Mouse (Mus musculus): ENCODE measurements around the gene Il17ra. TPM values are rescaled to one million over a fixed set of nuclear protein-coding genes. Genes with fewer than 3 reads are reported as not detected.

The Il17ra gene
- total RNA-seq, 2 experiments from 2014 or later: 12.1 to 17.0 TPM

DNA sequence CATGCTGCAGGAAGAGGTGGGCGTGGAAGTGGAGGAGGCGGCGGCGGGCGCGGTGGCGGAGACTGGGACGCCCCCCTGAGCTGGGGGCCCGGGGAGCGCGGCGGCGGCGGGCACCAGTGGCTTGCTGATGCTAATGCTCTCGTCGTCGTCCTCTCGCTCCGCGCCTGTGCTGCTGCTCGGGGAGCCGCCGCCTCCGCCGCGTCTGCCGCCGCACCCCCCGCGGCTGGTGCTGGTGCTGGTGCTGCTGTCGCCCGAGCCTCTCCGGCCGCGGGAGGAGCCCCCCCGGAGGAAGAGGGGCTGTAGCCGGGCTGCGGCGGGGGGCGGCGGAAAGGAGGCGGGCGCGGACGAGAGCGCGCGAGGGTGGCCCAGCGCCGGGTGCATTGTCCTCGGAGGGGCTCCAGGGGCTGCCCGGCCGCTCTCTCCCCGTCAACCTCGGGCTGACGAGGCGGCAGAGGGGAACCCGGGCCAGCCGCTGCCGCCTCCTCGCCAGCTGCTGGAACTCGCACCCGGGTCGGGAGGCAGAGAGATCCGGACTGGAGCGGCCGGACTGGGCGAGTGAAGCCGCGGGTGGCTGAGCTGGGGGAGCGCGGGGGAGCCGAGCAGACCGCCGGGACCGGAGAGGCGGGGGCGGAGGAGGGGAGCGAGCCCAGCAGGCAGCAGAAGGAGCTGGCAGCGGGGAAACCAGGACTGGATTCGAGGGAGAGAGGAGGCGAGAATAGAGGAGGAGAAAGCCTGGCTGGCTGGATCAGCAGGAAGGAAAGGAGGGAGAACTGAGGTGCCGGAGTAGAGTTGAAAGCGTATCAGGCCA, 30.5 kb downstream of the Il17ra start, which contains the start of gene Tmem121b:
TSS of gene Tmem121b (minus strand) at position 434 of the 808 bp plus-strand sequence.
- intact Hi-C loops (cut with DNase I): loop anchor here (1.0 to 2.0 kb wide), 3 partner anchors 11 to 37 kb away; partner anchors contain the start of gene Hdhd5
- peak; percentile 92 to 97 for DNase-seq (ENCODE audit: low spot score in 2 of 2)

- no peak for DNase-seq (ENCODE audit: low spot score in 2 of 2)
- intact Hi-C loops (cut with DNase I): no loop called here
These were observed 33.5 kb downstream of the Il17ra start for GRCm38 (mm10) chr6:120496544-120496943.

- peak in 1 of 2 experiments; percentile 95 for DNase-seq (ENCODE audit: low spot score in 2 of 2)
- intact Hi-C loops (cut with DNase I): loop anchor here (1.0 kb wide), 2 partner anchors 10 to 21 kb away; no protein-coding TSS in a partner anchor
These were observed 41.0 kb downstream of the Il17ra start for GRCm38 (mm10) chr6:120504051-120504450.

DNA sequence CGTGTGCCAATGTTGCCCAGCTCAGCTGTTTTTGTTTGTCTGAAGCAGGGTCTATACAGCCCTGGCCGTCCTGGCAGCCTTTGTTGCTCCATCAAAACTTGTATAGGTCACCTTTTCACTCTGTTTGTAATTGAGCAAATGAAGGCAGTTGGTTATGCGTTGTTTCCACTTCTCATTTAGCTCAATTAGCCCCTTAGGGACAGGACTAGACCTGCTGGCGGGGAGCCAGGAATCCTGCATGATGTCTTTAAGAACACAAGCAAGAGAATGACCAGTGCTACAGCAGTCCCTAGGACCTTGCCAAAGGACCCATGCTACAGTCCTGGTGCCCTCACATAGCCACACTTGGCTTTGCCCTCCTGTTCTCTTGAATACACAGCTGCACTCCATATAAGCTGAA, 42.5 kb downstream of the Il17ra start:
- DNase-seq (ENCODE audit: low spot score in 2 of 2): no peak
- intact Hi-C loops (cut with DNase I): no loop called here

DNA sequence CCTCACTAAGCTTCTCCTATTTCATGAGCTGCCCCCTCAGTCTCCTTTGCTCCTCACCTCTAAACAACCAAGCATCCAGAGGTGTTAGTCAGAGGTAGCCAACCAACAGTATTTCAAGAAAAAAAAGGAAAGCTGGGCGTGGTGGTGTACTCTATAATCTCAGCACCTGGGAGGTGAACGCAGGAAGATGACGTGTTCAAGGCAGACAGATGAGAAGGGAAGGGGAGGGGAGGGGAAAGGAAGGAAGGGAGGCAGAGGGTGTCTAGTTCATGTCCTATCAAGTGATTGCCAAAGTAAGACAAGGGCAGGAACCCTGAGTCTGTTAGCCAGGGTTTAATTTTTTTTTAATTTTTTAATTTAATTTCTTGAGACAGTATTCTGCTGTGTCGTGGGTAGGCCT, 45.6 kb downstream of the Il17ra start:
- no peak for DNase-seq (ENCODE audit: low spot score in 2 of 2)
- intact Hi-C loops (cut with DNase I): no loop called here

DNA sequence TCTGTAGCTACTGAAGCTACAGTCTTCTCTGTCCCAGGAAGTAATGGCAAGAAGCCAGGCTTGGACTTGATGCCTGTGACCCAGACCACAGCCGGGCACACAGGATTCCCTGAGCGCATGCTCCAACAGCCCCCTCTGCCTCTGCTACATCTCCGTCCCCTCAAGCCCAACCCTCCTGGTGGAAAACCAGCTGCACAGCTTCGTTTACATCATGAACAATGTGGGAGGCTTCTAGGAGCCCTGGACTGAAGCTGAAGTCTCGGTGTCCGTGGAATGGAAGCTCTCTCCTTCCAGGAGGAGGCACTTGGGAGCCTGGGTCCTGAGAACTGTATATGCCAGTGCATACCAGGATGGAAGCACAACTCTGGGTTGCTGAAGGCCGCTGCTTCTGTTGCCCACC, 46.9 kb downstream of the Il17ra start:
- peak in 1 of 2 experiments; percentile 59 for DNase-seq (ENCODE audit: low spot score in 2 of 2)
- intact Hi-C loops (cut with DNase I): loop anchor here (2.0 kb wide), 1 partner anchor 15 kb away; no protein-coding TSS in a partner anchor

DNA sequence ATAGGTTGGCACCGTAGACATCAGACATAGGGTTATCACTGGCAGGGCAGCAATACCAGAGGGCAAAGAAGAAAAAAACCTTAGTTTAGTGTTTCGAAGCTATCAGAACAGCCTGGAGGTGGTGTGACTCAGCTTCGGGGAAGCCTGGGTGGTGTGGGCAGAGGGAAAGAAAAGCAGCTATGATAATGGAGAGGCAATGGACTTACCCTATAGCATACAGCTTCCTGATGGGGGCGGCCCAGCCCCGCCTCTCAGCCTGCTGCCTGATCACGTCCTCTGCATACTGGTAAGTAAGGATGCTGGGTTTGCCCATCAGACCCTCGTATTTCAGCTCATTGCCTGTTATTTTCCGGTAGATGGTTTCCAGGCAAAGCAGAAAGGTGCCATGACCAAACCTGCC, 47.4 kb downstream of the Il17ra start:
- intact Hi-C loops (cut with DNase I): loop anchor here (2.0 kb wide), 1 partner anchor 16 kb away; no protein-coding TSS in a partner anchor

DNA sequence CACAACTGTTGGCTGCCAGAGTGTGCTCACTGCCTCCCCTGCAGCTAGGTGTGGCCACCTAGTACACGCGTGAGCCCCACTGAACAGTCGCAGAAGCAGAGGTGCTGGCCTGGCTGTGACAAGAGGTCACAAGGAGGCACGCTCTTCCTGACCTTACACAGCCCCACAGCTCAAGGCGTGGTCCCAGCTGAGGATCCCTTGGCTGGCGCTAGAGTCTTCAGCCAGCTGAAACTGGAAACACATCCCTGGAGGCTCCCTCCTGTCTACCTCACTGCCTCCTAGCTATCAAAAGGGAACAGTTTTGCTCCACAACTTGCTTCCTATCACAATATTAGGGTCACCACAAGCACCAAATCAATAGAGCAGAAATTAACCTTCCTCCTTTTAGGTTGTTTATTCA, 48.2 kb downstream of the Il17ra start:
- no peak for DNase-seq (ENCODE audit: low spot score in 2 of 2)
- intact Hi-C loops (cut with DNase I): loop anchor here (2.0 kb wide), 1 partner anchor 16 kb away; no protein-coding TSS in a partner anchor

More for the DNA sequence above, 47.4 kb downstream of the Il17ra start:
- peak; percentile 67 to 94 for DNase-seq (ENCODE audit: low spot score in 2 of 2)

DNA sequence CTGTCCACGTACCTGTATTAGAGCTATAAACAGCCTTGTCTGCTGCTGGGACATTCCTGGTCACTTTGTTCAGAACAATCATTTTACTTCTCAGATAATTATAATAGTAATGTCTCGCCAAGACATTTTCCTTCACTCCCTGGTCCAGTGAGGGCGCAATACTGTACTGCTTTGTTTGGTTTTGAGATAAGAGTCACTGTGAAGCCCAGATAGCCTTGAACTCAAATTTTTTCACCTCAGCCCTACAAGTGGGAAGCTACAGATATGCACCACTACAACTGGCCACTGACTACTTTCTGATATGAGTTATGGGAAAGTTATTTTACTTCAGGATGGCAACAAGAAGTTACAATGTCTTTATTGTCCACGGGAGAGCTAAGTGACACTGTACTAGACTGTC, 53.4 kb downstream of the Il17ra start:
- intact Hi-C loops (cut with DNase I): no loop called here
- DNase-seq (ENCODE audit: low spot score in 2 of 2): no peak

- DNase-seq (ENCODE audit: low spot score in 2 of 2): no peak
- intact Hi-C loops (cut with DNase I): no loop called here
These were observed 53.8 kb downstream of the Il17ra start for GRCm38 (mm10) chr6:120516879-120517278.

DNA sequence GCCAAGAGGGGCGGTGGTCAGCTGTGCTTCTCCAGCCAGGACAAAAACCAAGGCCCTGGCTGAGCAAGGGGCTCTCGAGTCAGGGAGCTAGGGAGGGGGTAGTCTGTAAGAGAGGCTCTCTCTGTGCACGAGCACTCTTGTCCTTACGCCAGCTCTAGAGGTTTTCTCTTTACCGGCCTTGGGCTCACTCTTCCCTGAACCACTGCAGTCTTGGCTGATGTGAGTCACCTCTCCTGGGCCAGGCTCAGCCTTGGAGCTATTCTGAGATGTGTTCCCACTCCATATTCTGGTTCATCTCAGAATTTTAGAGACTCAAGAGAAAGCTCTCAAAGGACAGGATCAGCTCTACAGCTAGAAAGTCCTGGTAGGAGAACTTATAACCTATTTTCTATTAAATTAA, 54.3 kb downstream of the Il17ra start:
- DNase-seq (ENCODE audit: low spot score in 2 of 2): peak in 1 of 2 experiments; percentile 76

GRCm38 (mm10) chr6:120519647-120520046, 56.6 kb downstream of the Il17ra start:
- no peak for DNase-seq (ENCODE audit: low spot score in 2 of 2)
- intact Hi-C loops (cut with DNase I): no loop called here

More for the DNA sequence above, 54.3 kb downstream of the Il17ra start:
- intact Hi-C loops (cut with DNase I): no loop called here

GRCm38 (mm10) chr6:120524796-120525195, 61.7 kb downstream of the Il17ra start:
- intact Hi-C loops (cut with DNase I): no loop called here
- DNase-seq (ENCODE audit: low spot score in 2 of 2): no peak

DNA sequence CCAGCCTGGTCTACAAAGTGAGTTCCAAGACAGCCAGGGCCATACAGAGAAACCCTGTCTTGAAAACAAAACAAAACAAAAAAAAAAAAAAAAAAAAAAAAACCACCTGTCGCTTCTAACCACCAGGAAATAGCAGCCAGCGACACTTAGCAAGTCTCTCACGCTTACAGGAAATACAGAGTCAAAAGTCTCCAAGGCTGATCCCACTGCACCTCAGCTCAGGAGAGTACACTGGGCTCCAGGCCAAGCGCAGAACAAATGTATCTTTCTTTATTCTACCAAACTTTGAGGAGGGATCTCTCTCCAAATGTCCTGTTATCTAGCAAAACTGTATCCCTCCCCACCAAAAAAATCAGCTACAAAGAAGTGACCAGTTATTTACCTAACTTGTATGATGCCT, 66.1 kb downstream of the Il17ra start:
- DNase-seq (ENCODE audit: low spot score in 2 of 2): no peak
- intact Hi-C loops (cut with DNase I): no loop called here

DNA sequence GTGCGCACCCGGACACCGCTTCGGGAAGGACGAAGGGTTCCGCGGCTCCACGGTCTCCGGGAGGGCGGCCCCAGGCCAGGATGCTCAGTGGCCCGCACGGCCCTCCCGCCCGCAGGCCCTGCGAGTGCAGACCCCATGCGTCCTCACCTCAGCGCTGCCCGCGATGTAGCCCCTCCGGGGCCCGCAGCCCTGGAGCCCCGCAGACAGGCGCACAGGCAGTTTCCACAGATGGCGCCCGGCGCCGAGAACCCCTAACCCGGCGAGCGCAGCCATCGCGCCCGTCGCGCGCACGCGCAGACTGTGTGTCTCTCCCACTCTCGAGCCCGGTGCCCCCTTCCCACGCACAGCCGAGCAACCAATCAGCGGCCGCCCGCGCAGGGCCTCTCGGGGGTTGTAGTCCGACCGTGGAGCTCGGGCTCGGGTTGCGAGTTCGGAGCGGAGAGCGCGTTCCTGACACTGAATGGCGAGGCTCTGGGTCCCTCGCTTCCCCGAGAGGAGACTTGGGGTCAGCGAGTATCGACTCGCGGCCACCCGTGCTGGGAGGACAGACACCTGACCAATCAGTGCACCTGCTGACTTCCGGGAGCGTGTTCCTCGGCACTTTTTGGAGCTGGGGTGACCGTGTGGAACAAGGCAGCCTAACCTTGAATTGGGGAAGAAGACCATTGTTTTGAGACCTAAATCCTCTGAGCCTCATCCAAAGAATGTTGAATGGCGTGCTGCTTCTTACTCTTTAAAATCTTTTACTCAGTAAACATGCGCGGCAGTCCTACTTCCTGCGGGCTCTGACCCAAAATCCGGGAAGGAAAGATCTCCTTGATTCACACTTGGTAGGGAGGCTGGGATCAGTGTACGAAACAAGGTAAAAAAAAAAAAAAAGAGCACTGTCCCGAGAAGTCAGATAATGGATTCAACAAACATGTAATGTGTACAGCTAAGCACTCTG, 68.2 kb downstream of the Il17ra start, which contains the start of gene Hdhd5:
TSS of gene Hdhd5 (minus strand) at position 300 of the 946 bp plus-strand sequence.
- peak; percentile 94 to 95 for DNase-seq (ENCODE audit: low spot score in 2 of 2)
- intact Hi-C loops (cut with DNase I): loop anchor here (2.0 to 10.0 kb wide), 3 partner anchors 38 to 304 kb away; partner anchors contain the start of genes Bcl2l13, Cecr2 and Tmem121b

- intact Hi-C loops (cut with DNase I): loop anchor here (5.0 to 10.0 kb wide), 2 partner anchors 135 to 302 kb away; partner anchors contain the start of genes Bcl2l13 and Cecr2
- no peak for DNase-seq (ENCODE audit: low spot score in 2 of 2)
These were observed 69.5 kb downstream of the Il17ra start for GRCm38 (mm10) chr6:120532594-120532993.

GRCm38 (mm10) chr6:120536337-120536736, 73.3 kb downstream of the Il17ra start:
- intact Hi-C loops (cut with DNase I): loop anchor here (10.0 kb wide), 1 partner anchor 298 kb away; the partner anchor contains the start of gene Bcl2l13
- DNase-seq (ENCODE audit: low spot score in 2 of 2): no peak

Measured in left cerebral cortex, postnatal 25 days (tissue).